In the genomic region with DNA sequence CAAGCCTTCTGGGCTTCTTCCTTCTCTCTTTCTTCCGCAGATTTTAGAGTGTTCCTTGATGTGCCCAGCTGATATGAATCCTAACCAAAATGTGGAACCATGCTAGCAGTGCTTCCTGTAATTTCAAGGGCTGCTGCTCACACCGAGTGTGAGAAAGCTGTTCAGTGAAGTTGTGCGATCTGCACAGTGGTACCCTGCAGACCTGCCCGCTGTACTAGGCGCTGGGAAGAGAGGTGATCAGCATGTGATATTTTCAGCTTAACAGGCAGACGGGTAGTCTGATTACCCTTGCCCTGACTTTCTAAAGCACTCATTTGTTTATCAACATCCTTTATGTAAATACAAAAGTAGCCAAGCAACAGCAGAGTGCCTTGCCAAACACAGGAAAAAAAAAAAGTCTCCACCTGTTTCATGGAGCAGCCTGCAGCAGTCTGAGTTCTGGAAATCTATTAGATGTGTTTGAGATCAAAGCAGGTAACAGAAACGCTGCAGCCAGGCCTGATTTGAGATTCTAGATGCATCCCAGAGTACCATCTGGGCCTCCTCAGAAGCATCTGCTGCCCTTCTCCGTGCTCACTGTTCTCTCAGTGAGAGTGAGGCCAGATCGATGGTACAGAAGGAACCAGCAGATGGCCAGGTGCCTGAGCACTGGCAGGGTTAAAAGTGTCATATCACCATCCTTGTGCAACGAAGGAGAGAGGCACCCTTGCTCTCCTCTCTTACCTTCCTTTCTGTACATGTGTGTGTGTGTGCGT, we compare ENCODE assay signal across 9 mouse cellular contexts.
A peak's percentile ranks its signal among the peaks of the same experiment; 100 is the strongest.
DNase-seq lines count a peak whose midpoint lies in the region; ATAC-seq and TF ChIP-seq lines count a peak whose summit lies in the region.
"Had no signal": no experiment of that assay in that cellular context is flagged by ENCODE, and none has a peak within 500 bp of the region (broad histone marks: within the 10 kb centered on the region; RNA-seq: fewer than 3 reads in every experiment).

No protein-coding gene starts in this region.

- H3K79me2 ChIP-seq in liver, adult 2 months (ENCODE audit: control insufficient read depth, insufficient read depth, low read length), result no peaks in the 10 kb centered on the region

- DNase-seq in liver, adult 2 months (ENCODE audit: extremely low read depth, low read depth, low spot score), result peak; percentile 94
- DNase-seq in liver, postnatal 0 days, result no peak
- DNase-seq in left cerebral cortex, adult 11 months (ENCODE audit: low spot score), result peak; percentile 26
- DNase-seq in right cerebral cortex, postnatal 25 days, result peak; percentile 26
- DNase-seq in gastrocnemius, postnatal 10 days, result no peak
- DNase-seq in MN1 (ENCODE audit: low spot score), result no peak

- no peak overlapping the region for H3K4me3 ChIP-seq in liver, adult 2 months (ENCODE audit: insufficient read depth, low read depth, low read length)
- no peak overlapping the region for H3K4me3 ChIP-seq in liver, postnatal 0 days (ENCODE audit: low read depth, low read length)
- no peak overlapping the region for H3K4me3 ChIP-seq in forebrain, embryonic 13.5 days
- no peak overlapping the region for H3K4me3 ChIP-seq in kidney, embryonic 14.5 days (ENCODE audit: low read length)
- H3K4me3 ChIP-seq: embryonic facial prominence, embryonic 15.5 days had no signal

- no peak for TF ChIP-seq EP300 in liver, postnatal 0 days (IDR thresholded peaks at IDR 0.05; ENCODE audit: low read depth)

- no peak overlapping the region for H3K4me2 ChIP-seq in liver, postnatal 0 days (ENCODE audit: low read depth, low read length)
- no peak overlapping the region for H3K4me2 ChIP-seq in forebrain, embryonic 13.5 days
- no peak overlapping the region for H3K4me2 ChIP-seq in kidney, embryonic 14.5 days (replicated peaks; ENCODE audit: low read depth, low read length)
- H3K4me2 ChIP-seq: embryonic facial prominence, embryonic 15.5 days had no signal

- peaks cover 18% of the 10 kb centered on the region for H3K4me1 ChIP-seq in liver, adult 2 months (ENCODE audit: control insufficient read depth, insufficient read depth, low read length)
- H3K4me1 ChIP-seq in liver, postnatal 0 days (ENCODE audit: insufficient read depth), result no peaks in the 10 kb centered on the region
- H3K4me1 ChIP-seq in forebrain, embryonic 13.5 days, result peaks cover 28% of the 10 kb centered on the region
- peaks cover 13% of the 10 kb centered on the region for H3K4me1 ChIP-seq in kidney, embryonic 14.5 days (ENCODE audit: control insufficient read depth, insufficient read depth, low read length)
- H3K4me1 ChIP-seq: embryonic facial prominence, embryonic 15.5 days had no signal

- no peaks in the 10 kb centered on the region for H3K9me3 ChIP-seq in liver, postnatal 0 days (ENCODE audit: low read length)
- H3K9me3 ChIP-seq in forebrain, embryonic 13.5 days (replicated peaks), result no peaks in the 10 kb centered on the region
- no peaks in the 10 kb centered on the region for H3K9me3 ChIP-seq in kidney, embryonic 14.5 days (ENCODE audit: control insufficient read depth, low read length)
- H3K9me3 ChIP-seq: embryonic facial prominence, embryonic 15.5 days had no signal

- H3K27me3 ChIP-seq in liver, adult 2 months (ENCODE audit: control insufficient read depth, insufficient read depth, low read length), result no peaks in the 10 kb centered on the region
- H3K27me3 ChIP-seq in liver, postnatal 0 days (ENCODE audit: insufficient read depth, low read length), result no peaks in the 10 kb centered on the region
- H3K27me3 ChIP-seq in forebrain, embryonic 13.5 days, result no peaks in the 10 kb centered on the region
- no peaks in the 10 kb centered on the region for H3K27me3 ChIP-seq in kidney, embryonic 14.5 days (ENCODE audit: control insufficient read depth, insufficient read depth, low read length)
- H3K27me3 ChIP-seq: embryonic facial prominence, embryonic 15.5 days had no signal

- H3K36me3 ChIP-seq in liver, adult 2 months (ENCODE audit: control insufficient read depth, insufficient read depth, low read length), result no peaks in the 10 kb centered on the region
- H3K36me3 ChIP-seq in liver, postnatal 0 days (replicated peaks; ENCODE audit: insufficient read depth, low read length), result no peaks in the 10 kb centered on the region
- no peaks in the 10 kb centered on the region for H3K36me3 ChIP-seq in forebrain, embryonic 13.5 days (ENCODE audit: poor library complexity, severe bottlenecking)
- H3K36me3 ChIP-seq in kidney, embryonic 14.5 days (ENCODE audit: control insufficient read depth, insufficient read depth, low read length), result no peaks in the 10 kb centered on the region
- H3K36me3 ChIP-seq: embryonic facial prominence, embryonic 15.5 days had no signal

- no peak for TF ChIP-seq POLR2A in liver, adult 2 months (IDR thresholded peaks at IDR 0.05; ENCODE audit: extremely low read depth, insufficient read depth, low read length)

- ATAC-seq in liver, postnatal 0 days, result no peak
- ATAC-seq in forebrain, embryonic 13.5 days, result peak; percentile 89
- no peak for ATAC-seq in kidney, embryonic 14.5 days (ENCODE audit: low FRiP score, low TSS enrichment)

- H3K9ac ChIP-seq in liver, adult 2 months (ENCODE audit: low read depth, low read length), result no peak overlapping the region
- no peak overlapping the region for H3K9ac ChIP-seq in liver, postnatal 0 days (replicated peaks)
- no peak overlapping the region for H3K9ac ChIP-seq in forebrain, embryonic 13.5 days
- no peak overlapping the region for H3K9ac ChIP-seq in kidney, embryonic 14.5 days (ENCODE audit: low read depth, low read length)
- H3K9ac ChIP-seq: embryonic facial prominence, embryonic 15.5 days had no signal

- H3K27ac ChIP-seq in liver, adult 2 months (replicated peaks; ENCODE audit: insufficient read depth, low read depth, low read length), result no peak overlapping the region
- H3K27ac ChIP-seq in liver, postnatal 0 days (ENCODE audit: low read depth), result no peak overlapping the region
- H3K27ac ChIP-seq in forebrain, embryonic 13.5 days, result peak overlapping the region; percentile 11; the same call in 1 of the 2 replicates
- H3K27ac ChIP-seq in kidney, embryonic 14.5 days (ENCODE audit: low read depth, low read length), result no peak overlapping the region
- H3K27ac ChIP-seq: embryonic facial prominence, embryonic 15.5 days had no signal

- TF ChIP-seq CTCF in liver, adult 2 months (IDR thresholded peaks at IDR 0.05; ENCODE audit: low read depth, low read length), result no peak
- TF ChIP-seq CTCF in liver, postnatal 0 days (IDR thresholded peaks at IDR 0.05; ENCODE audit: low read depth), result no peak

- WGBS in liver, adult 2 months, result 24% methylated on average over 11 of the region's 11 CpGs
- 47% methylated on average over 10 of the region's 11 CpGs for WGBS in liver, postnatal 0 days (ENCODE audit: insufficient replicate concordance)
- WGBS in forebrain, embryonic 13.5 days, result 29% methylated on average over 11 of the region's 11 CpGs
- 36% methylated on average over 11 of the region's 11 CpGs for WGBS in kidney, embryonic 14.5 days

Comparison
In these comparisons a context has a peak if more than half of its experiments do, and no peak if none do; other contexts are left out.
1. DNase-seq: peak in liver, adult 2 months (single experiment), left cerebral cortex, adult 11 months (single experiment) and right cerebral cortex, postnatal 25 days (single experiment); none in liver, postnatal 0 days (single experiment), gastrocnemius, postnatal 10 days (single experiment) and MN1 (single experiment).